Mouse (Mus musculus) forebrain, embryonic 16.5 days (tissue): ENCODE measurements around the gene Susd3. TPM values are rescaled to one million over a fixed set of nuclear protein-coding genes. Genes with fewer than 3 reads are reported as not detected.

Experiments
- ATAC-seq: fragments of 200-750 bp; cut with Nextera tagmentation; 2 replicates; pipeline ENCODE4 v1.8.0; 2017; ENCODE audit warnings: mild to moderate bottlenecking, moderate library complexity
- H3K27ac ChIP-seq: fragments of 300-500 bp; sonication (generic); 2 replicates; pipeline ENCODE4 v1.5.1; 2014; ENCODE audit warnings: low read length, control low read depth
- H3K27me3 ChIP-seq: fragments of 300-500 bp; sonication (generic); replicated peaks from 2 replicates; pipeline ENCODE4 v1.6.1; 2014; ENCODE audit warnings: low read length; ENCODE audit not compliant: control insufficient read depth, insufficient read depth
- H3K36me3 ChIP-seq: fragments of 300-500 bp; sonication (generic); 2 replicates; pipeline ENCODE4 v1.6.1; 2014; ENCODE audit not compliant: control insufficient read depth, insufficient read depth
- H3K4me1 ChIP-seq: fragments of 300-500 bp; sonication (generic); replicated peaks from 2 replicates; pipeline ENCODE4 v1.6.1; 2014; ENCODE audit warnings: low read length; ENCODE audit not compliant: control insufficient read depth, insufficient read depth
- H3K4me2 ChIP-seq: fragments of 300-500 bp; sonication (generic); 2 replicates; pipeline ENCODE4 v1.6.1; 2014; ENCODE audit warnings: mild to moderate bottlenecking, low read length, control low read depth
- H3K4me3 ChIP-seq: fragments of 300-500 bp; sonication (generic); replicated peaks from 2 replicates; pipeline ENCODE4 v1.5.1; 2014; ENCODE audit warnings: mild to moderate bottlenecking, low read length, control low read depth
- H3K9ac ChIP-seq: fragments of 300-500 bp; sonication (generic); replicated peaks from 2 replicates; pipeline ENCODE4 v1.6.1; 2014; ENCODE audit warnings: low read depth, low read length, control low read depth
- H3K9me3 ChIP-seq: fragments of 300-500 bp; sonication (generic); 2 replicates; pipeline ENCODE4 v1.6.1; 2016; ENCODE audit warnings: low read length; ENCODE audit not compliant: control insufficient read depth
- WGBS: fragments of 180-500 bp; shearing (Covaris S2); extraction: QIAGEN DNeasy Blood & Tissue Kit; methylation state at CpG from one replicate; pipeline ENCODE4 v1.1.7; 2014; 5-methylcytosine and 5-hydroxymethylcytosine counted together
- polyA plus RNA-seq: library from polyadenylated mRNA; unstranded; fragments of >200 nt; fragmentation: Nextera tagmentation; extraction: Ambion mirVana; gene quantifications from 2 replicates; pipeline ENCODE4 v1.2.1, GENCODE M21; 2015

Susd3 gene
- 0.75 and 0.85 TPM in 2 replicates for polyA plus RNA-seq

GRCm38 (mm10) chr13:49248467-49248862 is at the start of gene Susd3:
TSS of gene Susd3 (minus strand) at chr13:49248706.
- peak within 1 kb of the TSS; percentile 29; the same call in 1 of the 2 replicates for H3K9ac ChIP-seq
- no peak within 1 kb of the TSS for H3K27ac ChIP-seq
- peak within 1 kb of the TSS; percentile 54 for H3K4me2 ChIP-seq
- no peaks in the 10 kb centered on the region for H3K36me3 ChIP-seq
- 19% methylated on average over 6 of the region's 8 CpGs for WGBS
- H3K4me1 ChIP-seq: peaks cover 5% of the 10 kb centered on the region
- peaks cover 20% of the 10 kb centered on the region for H3K27me3 ChIP-seq
- no peaks in the 10 kb centered on the region for H3K9me3 ChIP-seq
- H3K4me3 ChIP-seq: peak within 1 kb of the TSS; percentile 38
- ATAC-seq: no peak

GRCm38 (mm10) chr13:49296270-49296669 is 47.8 kb upstream of the Susd3 start:
- ATAC-seq: no peak
- Histone ChIP-seq H3K4me2 (no peak overlapping the region), H3K9ac (no peak overlapping the region), H3K27me3 (no peaks in the 10 kb centered on the region), H3K4me3 (no peak overlapping the region), H3K27ac (no peak overlapping the region), H3K36me3 (no peaks in the 10 kb centered on the region), H3K9me3 (no peaks in the 10 kb centered on the region), H3K4me1 (no peaks in the 10 kb centered on the region)
- 83% methylated on average over 7 of the region's 7 CpGs for WGBS

- H3K4me3 ChIP-seq: no peak overlapping the region
- no peak for ATAC-seq
- no peak overlapping the region for H3K27ac ChIP-seq
- no peaks in the 10 kb centered on the region for H3K9me3 ChIP-seq
- H3K4me1 ChIP-seq: no peaks in the 10 kb centered on the region
- H3K36me3 ChIP-seq: no peaks in the 10 kb centered on the region
- H3K9ac ChIP-seq: no peak overlapping the region
- no peaks in the 10 kb centered on the region for H3K27me3 ChIP-seq
- H3K4me2 ChIP-seq: no peak overlapping the region
- 87% methylated on average over 9 of the region's 9 CpGs for WGBS
These were observed 45.6 kb upstream of the Susd3 start for GRCm38 (mm10) chr13:49294108-49294507.

GRCm38 (mm10) chr13:49291949-49292348 is 43.4 kb upstream of the Susd3 start:
- Histone ChIP-seq H3K36me3 (no peaks in the 10 kb centered on the region), H3K9me3 (no peaks in the 10 kb centered on the region), H3K9ac (no peak overlapping the region), H3K27me3 (no peaks in the 10 kb centered on the region), H3K4me2 (no peak overlapping the region), H3K4me3 (no peak overlapping the region), H3K27ac (no peak overlapping the region), H3K4me1 (no peaks in the 10 kb centered on the region)
- 94% methylated on average over 6 of the region's 6 CpGs for WGBS
- no peak for ATAC-seq

GRCm38 (mm10) chr13:49291398-49291797 is 42.9 kb upstream of the Susd3 start:
- no peaks in the 10 kb centered on the region for H3K9me3 ChIP-seq
- H3K4me3 ChIP-seq: no peak overlapping the region
- no peaks in the 10 kb centered on the region; the same call in 1 of the 2 replicates for H3K36me3 ChIP-seq
- no peak overlapping the region for H3K27ac ChIP-seq
- WGBS: 60% methylated on average over 1 of the region's 1 CpGs
- no peak for ATAC-seq
- H3K4me2 ChIP-seq: no peak overlapping the region
- H3K4me1 ChIP-seq: no peaks in the 10 kb centered on the region
- H3K27me3 ChIP-seq: no peaks in the 10 kb centered on the region
- H3K9ac ChIP-seq: no peak overlapping the region

GRCm38 (mm10) chr13:49287224-49287623 is 38.7 kb upstream of the Susd3 start:
- no peak for ATAC-seq
- H3K9ac ChIP-seq: no peak overlapping the region
- no peak overlapping the region for H3K27ac ChIP-seq
- no peak overlapping the region for H3K4me2 ChIP-seq
- WGBS: 88% methylated on average over 6 of the region's 6 CpGs
- H3K4me3 ChIP-seq: no peak overlapping the region
- peaks cover 8% of the 10 kb centered on the region for H3K36me3 ChIP-seq
- no peaks in the 10 kb centered on the region for H3K27me3 ChIP-seq
- no peaks in the 10 kb centered on the region for H3K4me1 ChIP-seq
- H3K9me3 ChIP-seq: no peaks in the 10 kb centered on the region

- no peak for ATAC-seq
- Histone ChIP-seq H3K9ac (no peak overlapping the region), H3K4me2 (no peak overlapping the region), H3K27ac (no peak overlapping the region), H3K4me3 (no peak overlapping the region), H3K9me3 (no peaks in the 10 kb centered on the region), H3K27me3 (no peaks in the 10 kb centered on the region), H3K4me1 (no peaks in the 10 kb centered on the region), H3K36me3 (peaks cover 8% of the 10 kb centered on the region)
- WGBS: 81% methylated on average over 3 of the region's 3 CpGs
These were observed 38.2 kb upstream of the Susd3 start for GRCm38 (mm10) chr13:49286750-49287149.

- H3K36me3 ChIP-seq: peaks cover 20% of the 10 kb centered on the region
- 85% methylated on average over 9 of the region's 9 CpGs for WGBS
These were observed 35.2 kb upstream of the Susd3 start for GRCm38 (mm10) chr13:49283686-49284085.

GRCm38 (mm10) chr13:49282168-49282567 is 33.7 kb upstream of the Susd3 start:
- H3K9ac ChIP-seq: no peak overlapping the region
- ATAC-seq: no peak
- no peak overlapping the region for H3K4me2 ChIP-seq
- H3K9me3 ChIP-seq: no peaks in the 10 kb centered on the region
- H3K27ac ChIP-seq: no peak overlapping the region
- peaks cover 24% of the 10 kb centered on the region for H3K36me3 ChIP-seq
- no peaks in the 10 kb centered on the region for H3K27me3 ChIP-seq
- 80% methylated on average over 2 of the region's 2 CpGs for WGBS
- no peaks in the 10 kb centered on the region for H3K4me1 ChIP-seq
- H3K4me3 ChIP-seq: no peak overlapping the region

More at GRCm38 (mm10) chr13:49283686-49284085, 35.2 kb upstream of the Susd3 start:
- H3K4me1 ChIP-seq: no peaks in the 10 kb centered on the region
- no peak overlapping the region for H3K4me2 ChIP-seq
- no peak overlapping the region for H3K9ac ChIP-seq
- no peaks in the 10 kb centered on the region for H3K9me3 ChIP-seq
- H3K27ac ChIP-seq: no peak overlapping the region
- no peaks in the 10 kb centered on the region for H3K27me3 ChIP-seq
- no peak overlapping the region for H3K4me3 ChIP-seq
- no peak for ATAC-seq
